Mouse (Mus musculus): ENCODE results near the gene Zfp526. TPM values are rescaled to one million over a fixed set of nuclear protein-coding genes. Genes with fewer than 3 reads are reported as not detected.

The Zfp526 gene
- polyA plus RNA-seq, 1 experiment: 1.5 TPM

DNA sequence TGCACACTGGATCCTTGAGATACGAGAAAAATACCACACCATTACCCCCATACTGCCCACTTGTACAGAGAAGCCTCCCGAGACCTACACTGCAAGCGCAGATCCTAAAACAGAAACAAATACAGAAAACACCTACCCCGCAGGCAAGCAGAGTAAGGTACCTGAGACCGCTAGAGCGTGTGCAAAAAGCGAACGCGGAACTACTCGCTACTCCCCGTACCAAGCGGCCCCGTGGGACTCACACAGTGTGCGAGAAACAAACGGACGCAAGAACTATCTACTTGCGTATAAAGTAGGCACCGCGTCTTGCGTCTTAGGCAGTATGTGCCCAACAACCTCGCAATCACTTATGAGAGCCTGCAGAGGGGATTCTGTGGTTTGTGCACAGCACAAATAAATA, 39.4 kb upstream of the Zfp526 start:
- H3K9me3 ChIP-seq (ENCODE audit: control insufficient read depth, low read length): peaks cover 9% of the 10 kb centered on the region; the same call in 1 of the 2 replicates
- H3K4me1 ChIP-seq (ENCODE audit: control insufficient read depth): peaks cover 22% of the 10 kb centered on the region
- no peak overlapping the region for H3K4me3 ChIP-seq (replicated peaks)
- no peak for TF ChIP-seq TAL1 (IDR thresholded peaks at IDR 0.05; ENCODE audit: low read length)
- no peak for TF ChIP-seq GATA1 (IDR thresholded peaks at IDR 0.05; ENCODE audit: low read length)
- H3K36me3 ChIP-seq (ENCODE audit: control insufficient read depth): no peaks in the 10 kb centered on the region
- peaks cover 85% of the 10 kb centered on the region for H3K27me3 ChIP-seq (ENCODE audit: control insufficient read depth)

DNA sequence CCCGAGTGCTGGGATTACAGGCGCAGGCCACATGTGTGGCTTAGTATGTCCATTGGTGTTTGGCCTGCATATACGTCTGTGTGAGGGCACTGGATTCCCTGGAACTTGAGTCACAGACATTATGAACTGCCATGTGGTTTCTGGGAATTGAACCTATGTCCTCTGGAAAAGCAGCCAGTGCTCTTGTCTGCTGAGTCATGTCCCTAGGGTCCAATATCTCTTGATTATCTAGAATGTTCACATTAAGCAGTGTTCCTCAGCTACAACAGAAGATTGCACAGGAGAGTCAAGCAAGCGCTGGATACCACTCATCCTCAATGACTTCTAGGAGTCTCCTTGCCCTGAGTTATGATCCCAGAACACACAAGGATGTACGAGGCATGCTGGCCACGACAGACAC, 37.1 kb upstream of the Zfp526 start:
- H3K4me1 ChIP-seq (ENCODE audit: control insufficient read depth): peaks cover 30% of the 10 kb centered on the region
- peaks cover 7% of the 10 kb centered on the region; the same call in 1 of the 2 replicates for H3K9me3 ChIP-seq (ENCODE audit: control insufficient read depth, low read length)
- H3K36me3 ChIP-seq (ENCODE audit: control insufficient read depth): no peaks in the 10 kb centered on the region
- no peak for TF ChIP-seq GATA1 (IDR thresholded peaks at IDR 0.05; ENCODE audit: low read length)
- no peak for TF ChIP-seq TAL1 (IDR thresholded peaks at IDR 0.05; ENCODE audit: low read length)
- peaks cover 71% of the 10 kb centered on the region for H3K27me3 ChIP-seq (ENCODE audit: control insufficient read depth)
- H3K4me3 ChIP-seq (replicated peaks): no peak overlapping the region

DNA sequence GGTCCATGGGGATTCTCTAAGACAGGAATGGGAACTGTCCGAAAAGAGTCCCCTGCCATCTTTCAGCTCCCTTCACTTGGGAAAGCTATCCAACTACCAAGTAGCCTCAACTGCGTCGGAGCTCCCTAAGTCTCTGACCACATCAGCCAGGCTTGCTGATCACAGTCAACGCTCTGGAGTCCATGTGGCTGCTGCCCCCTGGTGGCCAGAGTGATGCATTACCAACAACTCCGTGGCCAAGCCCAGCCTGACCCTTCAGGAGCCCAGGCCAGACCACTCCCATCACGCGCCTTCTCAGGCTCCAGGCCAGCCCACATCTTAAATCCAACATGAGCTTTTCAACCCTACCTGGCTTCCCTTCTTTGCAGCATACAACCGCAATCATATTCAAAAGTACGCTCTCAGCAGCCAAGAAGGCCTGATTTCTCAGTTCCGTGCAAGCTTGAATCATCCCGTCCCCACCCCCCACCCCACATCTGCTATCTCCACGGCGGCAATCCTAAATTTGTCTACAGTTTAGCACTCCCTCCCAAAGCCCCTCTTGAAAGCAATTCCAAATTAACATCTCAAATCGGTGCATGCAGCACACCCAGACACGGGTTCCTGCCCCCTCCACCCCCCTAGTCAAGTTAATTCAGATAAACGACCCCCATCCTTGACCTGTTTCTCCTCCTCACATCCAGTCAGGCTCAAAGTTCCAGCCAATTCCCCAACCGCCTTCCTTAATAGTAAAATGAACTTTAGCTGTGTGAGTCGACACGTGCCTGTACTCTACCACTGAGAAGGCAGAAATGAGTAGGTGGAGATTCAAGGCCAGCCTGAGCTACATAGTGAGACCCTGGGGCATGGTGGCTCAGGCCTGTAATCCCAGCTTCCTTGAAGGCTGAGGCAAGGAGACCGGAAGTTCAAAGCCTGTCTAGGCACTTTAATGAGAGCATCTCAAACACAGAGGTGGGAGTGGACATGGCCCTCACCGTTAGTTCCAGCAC, 33.3 kb upstream of the Zfp526 start:
- Histone ChIP-seq H3K9me3 (ENCODE audit: control insufficient read depth, low read length) (no peaks in the 10 kb centered on the region), H3K4me3 (replicated peaks) (no peak overlapping the region), H3K36me3 (ENCODE audit: control insufficient read depth) (no peaks in the 10 kb centered on the region), H3K27me3 (ENCODE audit: control insufficient read depth) (peaks cover 32% of the 10 kb centered on the region), H3K4me1 (ENCODE audit: control insufficient read depth) (peaks cover 27% of the 10 kb centered on the region)
- no peak for TF ChIP-seq TAL1 (IDR thresholded peaks at IDR 0.05; ENCODE audit: low read length)
- no peak for TF ChIP-seq GATA1 (IDR thresholded peaks at IDR 0.05; ENCODE audit: low read length)

DNA sequence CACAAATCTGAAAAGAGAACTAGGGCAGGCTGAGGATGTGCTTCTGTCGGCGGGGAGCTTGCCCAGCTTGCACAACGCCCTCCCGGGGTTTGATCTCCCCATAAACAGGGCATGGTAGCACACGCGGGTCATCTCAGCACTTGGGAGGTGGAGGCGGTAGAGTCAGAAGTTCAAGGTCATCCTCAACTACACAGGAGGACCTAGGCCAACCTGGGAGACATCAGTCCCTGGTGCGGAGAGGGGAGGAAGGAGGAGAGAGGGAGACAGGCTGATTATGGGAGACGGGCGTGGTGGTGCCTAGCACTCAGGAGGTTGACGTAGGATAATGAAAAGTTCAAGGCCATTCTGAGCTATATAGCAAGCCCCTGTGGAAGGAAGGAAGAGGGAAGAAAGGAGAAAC, 30.4 kb upstream of the Zfp526 start:
- Histone ChIP-seq H3K9me3 (ENCODE audit: control insufficient read depth, low read length) (no peaks in the 10 kb centered on the region), H3K4me3 (replicated peaks) (no peak overlapping the region), H3K36me3 (ENCODE audit: control insufficient read depth) (no peaks in the 10 kb centered on the region), H3K4me1 (ENCODE audit: control insufficient read depth) (peaks cover 45% of the 10 kb centered on the region), H3K27me3 (ENCODE audit: control insufficient read depth) (peaks cover 9% of the 10 kb centered on the region)
- TF ChIP-seq GATA1 (IDR thresholded peaks at IDR 0.05; ENCODE audit: low read length) (no peak), TAL1 (IDR thresholded peaks at IDR 0.05; ENCODE audit: low read length) (no peak)

DNA sequence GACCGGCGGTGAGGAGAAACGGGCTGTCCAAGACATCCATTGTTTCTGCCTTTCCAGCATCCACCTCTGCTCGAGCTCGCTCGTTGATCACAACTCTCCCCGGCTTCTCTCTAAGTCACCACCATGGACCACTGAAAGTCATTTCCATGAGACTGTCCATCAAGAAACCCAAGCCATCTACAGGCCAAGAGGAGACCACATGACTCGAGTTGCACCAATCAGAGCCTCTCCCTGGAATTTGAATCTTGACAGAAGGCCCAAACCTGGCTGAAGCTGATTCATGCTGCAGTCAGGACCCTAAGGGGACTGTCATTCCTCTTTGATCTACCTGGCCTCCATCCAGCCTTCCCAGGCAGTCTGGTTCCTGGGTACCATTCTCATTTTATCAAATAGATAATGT, 29.1 kb upstream of the Zfp526 start:
- H3K36me3 ChIP-seq (ENCODE audit: control insufficient read depth): no peaks in the 10 kb centered on the region; the same call in 1 of the 2 replicates
- H3K27me3 ChIP-seq (ENCODE audit: control insufficient read depth): peaks cover 7% of the 10 kb centered on the region
- H3K9me3 ChIP-seq (ENCODE audit: control insufficient read depth, low read length): no peaks in the 10 kb centered on the region
- TF ChIP-seq TAL1 (IDR thresholded peaks at IDR 0.05; ENCODE audit: low read length): no peak
- TF ChIP-seq GATA1 (IDR thresholded peaks at IDR 0.05; ENCODE audit: low read length): no peak
- no peak overlapping the region for H3K4me3 ChIP-seq (replicated peaks)
- H3K4me1 ChIP-seq (ENCODE audit: control insufficient read depth): peaks cover 56% of the 10 kb centered on the region

DNA sequence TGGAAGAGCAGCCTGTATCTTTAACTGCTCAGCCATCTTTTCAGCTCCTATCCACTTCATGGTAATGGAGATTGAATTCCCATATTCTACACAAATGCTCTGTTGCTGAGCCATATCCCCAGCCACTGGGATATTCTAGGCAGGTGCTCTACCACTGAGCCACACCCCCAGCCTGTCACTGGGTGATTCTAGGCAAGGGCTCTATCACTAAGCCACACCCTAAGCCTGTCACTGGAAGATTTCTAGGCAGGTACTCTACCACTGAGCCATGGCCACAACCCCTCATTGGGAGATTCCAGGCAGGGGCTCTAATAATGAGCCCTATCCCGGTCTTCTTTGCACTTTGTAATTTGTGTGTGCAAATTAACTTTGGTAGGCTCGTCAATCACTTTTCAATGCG, 26.1 kb upstream of the Zfp526 start:
- Histone ChIP-seq H3K4me1 (ENCODE audit: control insufficient read depth) (peaks cover 65% of the 10 kb centered on the region), H3K27me3 (ENCODE audit: control insufficient read depth) (no peaks in the 10 kb centered on the region)
- TF ChIP-seq GATA1 (IDR thresholded peaks at IDR 0.05; ENCODE audit: low read length) (peak; percentile 31; the same call in 1 of the 2 replicates), TAL1 (IDR thresholded peaks at IDR 0.05; ENCODE audit: low read length) (peak; percentile 59; the same call in 2 of the 3 replicates)

DNA sequence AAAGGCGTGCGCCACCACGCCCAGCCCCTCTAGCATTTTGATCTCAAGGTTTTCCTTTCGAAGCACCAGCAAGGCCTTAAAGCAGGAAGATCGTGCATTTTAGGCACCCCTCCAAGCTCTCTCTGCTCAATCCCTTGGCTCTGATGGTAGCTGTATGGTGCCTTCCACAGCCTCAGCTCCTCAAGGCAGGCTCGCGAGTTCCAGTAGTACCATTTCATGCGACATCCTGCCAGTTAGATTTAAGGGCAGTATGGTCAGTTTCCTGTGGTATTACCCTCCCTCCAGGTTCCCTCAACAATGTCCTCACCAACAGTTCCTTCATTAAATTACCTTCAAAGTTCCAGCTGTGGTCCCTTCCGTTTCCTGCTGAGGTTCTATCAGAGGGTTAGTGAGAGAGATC, 25.1 kb upstream of the Zfp526 start:
- Histone ChIP-seq H3K9me3 (ENCODE audit: control insufficient read depth, low read length) (no peaks in the 10 kb centered on the region), H3K4me3 (replicated peaks) (no peak overlapping the region), H3K36me3 (ENCODE audit: control insufficient read depth) (peaks cover 24% of the 10 kb centered on the region), H3K4me1 (ENCODE audit: control insufficient read depth) (peaks cover 61% of the 10 kb centered on the region), H3K27me3 (ENCODE audit: control insufficient read depth) (no peaks in the 10 kb centered on the region)
- no peak for TF ChIP-seq GATA1 (IDR thresholded peaks at IDR 0.05; ENCODE audit: low read length)

More for the DNA sequence above, 26.1 kb upstream of the Zfp526 start:
- peaks cover 15% of the 10 kb centered on the region for H3K36me3 ChIP-seq (ENCODE audit: control insufficient read depth)
- H3K9me3 ChIP-seq (ENCODE audit: control insufficient read depth, low read length): no peaks in the 10 kb centered on the region
- H3K4me3 ChIP-seq (replicated peaks): peak overlapping the region; percentile 23

DNA sequence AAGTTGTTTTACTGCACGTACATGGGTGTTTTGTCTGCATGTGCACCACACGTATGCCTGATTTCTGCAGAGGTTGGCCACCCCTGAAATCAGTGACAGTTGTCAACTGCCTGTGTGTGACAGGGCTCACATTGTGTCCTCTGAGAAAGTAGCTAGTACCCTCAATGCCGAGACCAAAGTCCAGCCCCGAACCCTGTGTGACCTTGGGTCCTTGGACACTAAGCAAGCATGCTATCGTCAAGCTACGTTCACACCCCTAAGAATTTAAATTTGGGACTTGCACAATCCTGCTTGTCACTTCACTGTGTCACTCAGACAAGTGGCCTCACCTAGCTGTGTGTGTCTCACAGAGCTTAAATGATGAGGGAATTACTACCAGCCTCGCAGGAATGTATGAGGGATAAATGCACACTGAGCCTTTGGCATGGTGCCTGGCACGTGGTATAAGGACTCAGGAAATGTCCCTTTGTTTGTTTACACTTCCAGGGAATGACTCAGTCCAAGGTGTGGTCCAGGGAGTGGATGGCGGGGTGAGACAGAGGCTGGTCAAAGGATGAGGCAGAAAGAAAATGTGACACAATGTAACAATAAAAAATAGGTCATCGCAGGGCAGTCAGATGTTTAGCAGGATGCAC, 23.7 kb upstream of the Zfp526 start:
- H3K36me3 ChIP-seq (ENCODE audit: control insufficient read depth): peaks cover 38% of the 10 kb centered on the region
- no peak overlapping the region for H3K4me3 ChIP-seq (replicated peaks)
- TF ChIP-seq GATA1 (IDR thresholded peaks at IDR 0.05; ENCODE audit: low read length): no peak
- TF ChIP-seq TAL1 (IDR thresholded peaks at IDR 0.05; ENCODE audit: low read length): no peak
- peaks cover 60% of the 10 kb centered on the region for H3K4me1 ChIP-seq (ENCODE audit: control insufficient read depth)
- no peaks in the 10 kb centered on the region for H3K9me3 ChIP-seq (ENCODE audit: control insufficient read depth, low read length)
- no peaks in the 10 kb centered on the region for H3K27me3 ChIP-seq (ENCODE audit: control insufficient read depth)

DNA sequence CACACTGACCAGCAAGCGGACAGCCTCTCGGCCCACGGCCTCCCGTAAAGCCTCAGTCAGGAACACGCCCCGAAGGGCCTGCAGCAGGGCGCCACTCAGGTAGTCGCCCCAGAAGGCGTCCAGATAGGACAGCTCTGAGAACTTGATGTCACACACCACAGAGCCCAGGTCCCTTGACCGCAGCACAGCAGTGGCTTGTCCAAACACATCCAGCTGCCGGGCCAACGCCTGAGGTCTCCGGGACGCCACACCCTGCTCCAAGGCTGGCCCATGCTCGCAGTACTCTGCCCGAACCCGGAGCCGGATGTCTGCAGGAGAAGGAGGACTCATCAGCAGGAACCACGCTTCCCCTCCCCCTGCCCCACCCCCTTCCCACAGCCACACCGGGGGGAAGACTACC, 17.6 kb upstream of the Zfp526 start:
- H3K4me3 ChIP-seq (replicated peaks): no peak overlapping the region
- H3K36me3 ChIP-seq (ENCODE audit: control insufficient read depth): peaks cover 95% of the 10 kb centered on the region
- H3K9me3 ChIP-seq (ENCODE audit: control insufficient read depth, low read length): no peaks in the 10 kb centered on the region
- no peak for TF ChIP-seq TAL1 (IDR thresholded peaks at IDR 0.05; ENCODE audit: low read length)
- TF ChIP-seq GATA1 (IDR thresholded peaks at IDR 0.05; ENCODE audit: low read length): no peak
- H3K27me3 ChIP-seq (ENCODE audit: control insufficient read depth): no peaks in the 10 kb centered on the region
- H3K4me1 ChIP-seq (ENCODE audit: control insufficient read depth): peaks cover 61% of the 10 kb centered on the region

Data from erythroblast, embryonic 14.5 days (primary cell).